Mouse (Mus musculus) G1E-ER4 (cell line): ENCODE results near the gene Gpx5. TPM values are rescaled to one million over a fixed set of nuclear protein-coding genes. Genes with fewer than 3 reads are reported as not detected.

ENCODE experiments used
- GATA1 ChIP-seq: IDR thresholded peaks from one replicate; pipeline ENCODE4 v1.8.0; 2012; ENCODE audit warnings: low read length, inconsistent platforms
- polyA plus RNA-seq: library from polyadenylated mRNA; stranded (reverse); fragments of >175 nt; gene quantifications from 2 replicates; pipeline ENCODE4 v1.2.3, GENCODE M21; 2012

Gpx5 gene
- polyA plus RNA-seq, 1 experiment = not detected

DNA sequence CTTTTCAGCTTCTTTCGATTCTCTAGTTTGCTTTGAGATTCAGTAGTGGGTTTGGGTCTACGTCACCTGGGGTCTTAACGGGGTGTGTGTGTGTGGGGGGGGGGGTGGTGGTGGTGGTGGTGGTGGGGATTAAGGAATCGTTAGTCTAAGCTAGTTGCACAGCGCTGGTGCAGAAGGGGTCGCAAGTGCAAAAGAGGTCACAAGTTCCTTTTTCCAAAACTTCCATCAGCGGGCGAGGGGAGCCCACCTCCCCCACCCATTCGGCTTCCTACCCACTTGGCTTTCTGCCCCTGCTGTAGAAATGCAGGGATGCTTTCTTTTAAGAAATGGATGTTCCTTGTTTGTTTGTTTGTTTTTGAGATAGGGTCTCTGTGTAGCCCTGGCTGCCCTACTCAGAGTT is 16.0 kb downstream of the Gpx5 start:
- TF ChIP-seq GATA1 = no peak

GRCm38 (mm10) chr13:21275815-21276550 is 16.5 kb downstream of the Gpx5 start:
- no peak for TF ChIP-seq GATA1

DNA sequence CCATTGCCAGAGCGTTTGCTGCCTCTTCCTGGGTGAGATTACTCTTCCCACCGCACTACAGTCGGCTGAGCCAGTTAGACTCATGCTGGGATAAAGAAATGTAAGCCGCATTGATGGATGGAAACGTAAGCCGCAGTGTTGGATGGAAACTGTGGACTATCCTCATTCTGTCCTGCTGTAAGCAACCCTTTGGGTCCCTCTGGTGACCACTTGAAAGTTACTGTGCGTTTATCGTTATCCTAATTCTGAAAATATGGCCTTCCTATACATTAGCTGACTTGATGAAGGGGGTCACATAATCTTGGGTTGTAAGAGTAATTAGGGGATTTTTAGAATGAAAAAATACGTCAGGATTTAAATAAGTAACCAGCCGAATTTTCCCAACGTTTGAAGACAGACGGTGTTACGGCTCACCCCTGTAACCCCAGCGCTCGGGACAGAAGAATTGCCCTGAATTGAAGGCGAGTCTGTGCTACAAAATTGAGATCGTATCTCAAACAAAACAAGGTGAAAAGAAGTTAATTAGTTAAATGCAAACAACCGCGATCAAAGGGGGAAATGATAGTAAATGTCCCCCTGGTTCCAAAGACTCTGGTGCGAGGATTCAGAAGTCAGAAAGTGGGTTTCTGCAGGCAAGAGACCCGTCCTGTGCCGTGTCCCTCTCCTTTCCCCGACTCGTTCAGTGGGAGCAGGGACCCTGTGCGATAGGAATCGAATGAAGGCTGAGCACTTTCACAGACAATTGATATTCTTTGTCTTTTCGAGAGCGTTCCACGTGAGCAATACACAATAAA is 17.3 kb downstream of the Gpx5 start:
- TF ChIP-seq GATA1 = no peak

DNA sequence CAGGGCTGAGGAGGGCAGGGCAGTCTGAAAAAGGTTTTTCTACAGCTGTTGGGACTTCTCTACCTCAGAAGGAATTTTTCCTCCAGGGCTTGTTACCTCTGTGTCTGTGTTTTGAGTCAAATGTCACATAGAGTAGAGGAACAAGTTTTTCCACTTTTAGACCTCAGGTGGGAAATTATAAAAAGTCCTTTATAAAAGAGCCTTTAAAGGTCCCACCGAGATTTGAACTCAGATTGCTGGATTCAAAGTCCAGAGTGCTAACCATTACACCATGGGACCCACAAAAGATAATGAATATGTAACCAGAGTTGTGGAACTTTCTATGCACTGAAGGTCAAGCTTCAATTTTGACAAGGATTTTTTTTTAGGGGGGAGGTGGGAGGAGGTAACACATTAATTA is 24.3 kb downstream of the Gpx5 start:
- no peak for TF ChIP-seq GATA1

DNA sequence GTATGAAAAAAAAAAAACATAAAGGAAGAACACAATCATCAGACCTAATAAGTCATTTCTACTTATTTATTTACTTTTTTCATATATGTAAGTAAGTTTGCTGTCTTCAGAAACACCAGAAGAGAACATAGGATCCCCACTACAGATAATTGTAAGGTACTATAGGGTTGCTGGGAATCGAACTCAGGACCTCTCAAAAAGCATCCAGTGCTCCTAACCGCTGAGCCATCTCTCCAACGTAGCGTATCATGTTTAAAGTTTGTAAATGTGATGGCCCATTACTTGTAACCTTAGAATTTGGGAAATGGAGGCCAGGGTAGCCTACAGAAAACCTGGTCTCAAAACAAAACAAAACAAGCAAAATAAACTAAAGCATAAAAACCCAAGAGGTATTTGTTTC is 25.0 kb downstream of the Gpx5 start:
- no peak for TF ChIP-seq GATA1

DNA sequence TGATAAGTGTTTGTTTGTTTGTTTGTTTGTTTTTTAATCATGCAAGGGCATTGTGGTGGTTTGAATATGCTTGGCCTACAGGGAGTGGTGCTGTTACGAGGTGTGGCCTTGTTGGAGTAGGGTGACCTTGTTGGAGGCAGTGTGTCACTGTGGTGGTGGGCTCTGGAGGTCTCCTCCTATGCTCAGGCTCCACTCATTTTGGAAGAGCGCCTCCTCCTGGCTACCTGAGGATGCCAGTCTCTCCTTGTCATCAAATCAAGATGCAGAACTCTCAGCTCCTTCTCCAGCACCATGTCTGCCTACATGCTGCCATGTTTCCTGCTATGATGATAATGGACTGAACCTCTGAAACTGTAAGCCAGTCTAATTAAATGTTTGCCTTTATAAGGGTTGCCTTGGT is 26.8 kb downstream of the Gpx5 start:
- TF ChIP-seq GATA1 = no peak

GRCm38 (mm10) chr13:21264366-21264765 is 28.2 kb downstream of the Gpx5 start:
- TF ChIP-seq GATA1 = no peak

GRCm38 (mm10) chr13:21263910-21264309 is 28.6 kb downstream of the Gpx5 start:
- no peak for TF ChIP-seq GATA1

- TF ChIP-seq GATA1 = no peak
Measured at GRCm38 (mm10) chr13:21262787-21263461, 29.6 kb downstream of the Gpx5 start.

GRCm38 (mm10) chr13:21260289-21260688 is 32.2 kb downstream of the Gpx5 start:
- no peak for TF ChIP-seq GATA1

DNA sequence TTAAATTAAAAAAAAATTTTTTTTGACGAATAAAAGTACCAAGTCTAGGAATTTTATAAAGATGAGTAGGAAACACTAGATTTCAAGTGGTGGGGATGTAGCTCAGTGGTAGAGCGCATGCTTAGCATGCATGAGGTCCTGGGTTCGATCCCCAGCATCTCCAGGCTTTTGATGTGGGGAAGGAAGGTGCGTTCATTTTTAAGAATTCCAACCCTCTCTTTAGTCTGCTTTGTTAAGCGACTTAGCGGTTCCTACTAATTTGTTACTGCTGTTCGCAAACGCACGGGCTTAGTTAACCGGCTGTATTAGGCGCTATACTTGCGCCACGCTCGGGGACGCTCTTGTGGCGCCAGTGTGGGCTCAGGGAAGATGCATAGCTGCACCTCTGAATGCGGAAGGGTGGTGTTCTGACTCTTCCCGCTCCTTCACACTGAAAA is 32.8 kb downstream of the Gpx5 start:
- no peak for TF ChIP-seq GATA1

DNA sequence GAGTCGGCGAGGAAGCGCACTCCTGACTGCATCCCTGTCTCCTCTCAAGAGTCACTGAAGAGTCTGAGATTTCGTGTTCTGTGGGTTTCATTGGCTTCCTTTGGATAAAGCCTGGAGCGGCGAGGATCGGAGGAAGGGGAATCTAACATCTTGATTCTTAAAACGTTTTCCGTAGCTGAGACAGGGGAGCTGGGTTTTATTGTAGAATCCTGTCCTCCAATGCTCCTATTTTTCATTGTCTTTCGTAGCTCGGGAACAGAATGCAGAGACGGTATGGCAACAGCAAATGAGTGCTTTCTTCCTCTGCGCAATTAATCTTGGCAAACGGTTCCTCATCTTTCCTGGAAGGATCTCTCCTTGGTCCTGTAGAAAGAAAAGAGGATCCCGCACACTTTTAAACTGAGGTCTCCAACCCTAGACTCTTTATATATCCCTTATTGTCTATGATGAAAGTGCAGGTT is 33.3 kb downstream of the Gpx5 start:
- no peak for TF ChIP-seq GATA1

DNA sequence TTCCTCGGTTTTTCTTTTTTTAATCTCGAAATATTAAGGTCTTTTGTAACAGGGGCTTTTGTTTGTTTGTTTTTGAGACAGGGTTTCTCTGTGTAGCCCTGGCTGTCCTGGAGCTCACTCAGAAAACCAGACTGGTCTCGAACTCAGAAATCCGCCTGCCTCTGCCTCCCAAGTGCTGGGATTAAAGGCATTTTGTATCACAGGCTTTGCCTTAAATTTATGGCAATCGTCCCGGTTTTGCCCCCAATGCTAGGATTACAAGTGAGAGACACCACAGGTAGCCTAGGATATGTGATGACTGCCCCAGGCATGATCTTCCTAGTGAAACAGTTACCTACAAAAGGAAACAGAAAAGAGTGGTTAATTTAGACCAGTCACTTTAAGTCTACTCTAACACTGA is 34.0 kb downstream of the Gpx5 start:
- TF ChIP-seq GATA1 = no peak

- no peak for TF ChIP-seq GATA1
Measured at GRCm38 (mm10) chr13:21253986-21254385, 38.5 kb downstream of the Gpx5 start.

DNA sequence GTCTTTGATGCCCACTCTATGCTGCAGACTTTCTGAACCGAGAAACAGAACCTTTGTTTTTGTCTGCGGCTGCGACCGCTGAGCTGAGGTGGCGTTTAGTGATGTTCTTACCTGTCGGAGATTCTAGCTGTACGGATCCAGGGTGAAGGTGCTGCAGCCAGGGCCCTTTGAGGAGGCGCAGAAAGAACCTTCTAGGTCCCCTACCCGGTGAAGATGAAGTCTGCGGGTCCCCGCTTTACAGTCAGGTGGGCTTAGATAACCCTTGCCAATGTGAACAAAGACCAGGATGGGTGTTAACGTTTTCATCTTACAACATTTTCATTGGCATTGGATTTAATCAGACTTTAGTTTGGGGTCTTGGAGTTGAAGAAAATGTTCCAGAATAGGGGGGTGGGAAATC is 39.0 kb downstream of the Gpx5 start:
- no peak for TF ChIP-seq GATA1

DNA sequence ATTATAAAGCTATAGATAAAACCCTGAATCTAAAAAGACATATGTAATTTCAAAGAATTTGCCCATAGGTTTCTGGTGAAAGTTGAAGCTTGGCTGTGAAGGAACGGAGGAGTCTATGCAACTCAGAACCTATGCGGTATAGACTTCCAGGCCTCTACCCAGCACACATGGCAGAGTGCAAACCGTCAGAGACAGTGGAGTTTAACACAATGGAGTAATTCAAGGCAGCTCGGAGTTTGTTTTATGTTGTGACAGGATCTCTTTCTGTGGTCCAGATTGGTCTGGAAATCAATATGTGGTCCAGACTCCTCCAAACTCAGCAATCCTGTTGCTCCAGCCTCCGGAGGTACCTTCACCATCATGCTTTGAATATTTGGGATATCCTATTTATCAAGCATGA is 39.5 kb downstream of the Gpx5 start:
- no peak for TF ChIP-seq GATA1
